Comparison of ENCODE assay signal across 9 mouse cellular contexts in the genomic region with DNA sequence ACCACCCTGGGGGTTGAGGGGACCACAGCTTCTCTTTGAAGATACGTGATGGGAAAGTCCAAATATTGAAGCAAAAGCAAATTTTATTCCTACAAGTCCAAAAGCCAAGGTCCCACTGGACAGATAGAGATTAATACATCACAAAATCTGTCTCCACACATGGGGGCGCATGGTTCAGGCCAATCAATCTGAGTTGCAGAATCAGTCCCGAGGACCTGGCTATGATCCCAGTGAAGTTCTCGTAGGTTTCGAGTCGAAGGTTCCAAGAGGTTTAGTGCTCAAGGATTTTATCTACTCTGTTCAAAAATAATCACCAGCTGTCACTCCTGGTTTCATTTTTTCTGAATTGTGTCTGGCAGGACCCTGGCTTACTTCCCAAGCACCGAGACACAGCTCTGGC. TPM values are rescaled to one million over a fixed set of nuclear protein-coding genes. Genes with fewer than 3 reads are reported as not detected.
A peak's percentile ranks its signal among the peaks of the same experiment; 100 is the strongest.
DNase-seq lines count a peak whose midpoint lies in the region; ATAC-seq and TF ChIP-seq lines count a peak whose summit lies in the region.
"Had no signal": no experiment of that assay in that cellular context is flagged by ENCODE, and none has a peak within 500 bp of the region (broad histone marks: within the 10 kb centered on the region; RNA-seq: fewer than 3 reads in every experiment).

No protein-coding gene starts in this region.

- H3K27me3 ChIP-seq in kidney, embryonic 14.5 days (ENCODE audit: control insufficient read depth, insufficient read depth, low read length), result no peaks in the 10 kb centered on the region
- no peaks in the 10 kb centered on the region for H3K27me3 ChIP-seq in kidney, adult 2 months (replicated peaks; ENCODE audit: control insufficient read depth, insufficient read depth, low read length)
- H3K27me3 ChIP-seq in embryonic facial prominence, embryonic 13.5 days, result peaks cover 23% of the 10 kb centered on the region
- H3K27me3 ChIP-seq in hindbrain, postnatal 0 days (ENCODE audit: insufficient read depth, low read length), result no peaks in the 10 kb centered on the region
- no peaks in the 10 kb centered on the region for H3K27me3 ChIP-seq in midbrain, postnatal 0 days (ENCODE audit: insufficient read depth, low read length)

- DNase-seq in kidney, adult 2 months, result no peak
- DNase-seq in hindbrain, postnatal 0 days (ENCODE audit: low spot score), result no peak
- peak; percentile 19 for DNase-seq in midbrain, postnatal 0 days (ENCODE audit: low spot score)
- DNase-seq in adipocyte (ENCODE audit: low spot score), result no peak
- DNase-seq in cerebellum, adult 8-10 months, result no peak
- no peak for DNase-seq in ovary, postnatal 10 days (ENCODE audit: low spot score)

- H3K9ac ChIP-seq in kidney, embryonic 14.5 days (ENCODE audit: low read depth, low read length), result no peak overlapping the region
- 0 out of 2 replicates have a peak overlapping the region, but pooled peaks have one; percentile 44 for H3K9ac ChIP-seq in embryonic facial prominence, embryonic 13.5 days
- 0 out of 2 replicates have a peak overlapping the region, but pooled peaks have one; percentile 44 for H3K9ac ChIP-seq in hindbrain, postnatal 0 days (replicated peaks; ENCODE audit: low read length)
- H3K9ac ChIP-seq in midbrain, postnatal 0 days (replicated peaks; ENCODE audit: low read length, poor library complexity, severe bottlenecking), result peak overlapping the region; percentile 55; the same call in 1 of the 2 replicates
- H3K9ac ChIP-seq: liver, embryonic 14.5 days had no signal

- TF ChIP-seq POLR2A in kidney, adult 2 months (IDR thresholded peaks at IDR 0.05; ENCODE audit: low read depth, low read length), result no peak

- no peak for TF ChIP-seq CTCF in kidney, adult 2 months (conservative IDR thresholded peaks at IDR 0.05; ENCODE audit: insufficient read depth, insufficient read length, low read depth, low read length)
- no peak for TF ChIP-seq CTCF in hindbrain, postnatal 0 days (IDR thresholded peaks at IDR 0.05; ENCODE audit: low read depth)
- no peak for TF ChIP-seq CTCF in midbrain, postnatal 0 days (IDR thresholded peaks at IDR 0.05)

- no peaks in the 10 kb centered on the region for H3K9me3 ChIP-seq in kidney, embryonic 14.5 days (ENCODE audit: control insufficient read depth, low read length)
- H3K9me3 ChIP-seq in embryonic facial prominence, embryonic 13.5 days, result no peaks in the 10 kb centered on the region
- no peaks in the 10 kb centered on the region for H3K9me3 ChIP-seq in hindbrain, postnatal 0 days (ENCODE audit: low read length)
- no peaks in the 10 kb centered on the region for H3K9me3 ChIP-seq in midbrain, postnatal 0 days (ENCODE audit: low read length)

- 54% methylated on average over 7 of the region's 7 CpGs for WGBS in kidney, embryonic 14.5 days
- 50% methylated on average over 7 of the region's 7 CpGs for WGBS in kidney, adult 2 months
- 48% methylated on average over 7 of the region's 7 CpGs for WGBS in embryonic facial prominence, embryonic 13.5 days
- WGBS in hindbrain, postnatal 0 days, result 32% methylated on average over 7 of the region's 7 CpGs
- WGBS in midbrain, postnatal 0 days, result 27% methylated on average over 7 of the region's 7 CpGs

- no peaks in the 10 kb centered on the region for H3K36me3 ChIP-seq in kidney, embryonic 14.5 days (ENCODE audit: control insufficient read depth, insufficient read depth, low read length)
- no peaks in the 10 kb centered on the region for H3K36me3 ChIP-seq in kidney, adult 2 months (ENCODE audit: control insufficient read depth, insufficient read depth, low read length)
- no peaks in the 10 kb centered on the region for H3K36me3 ChIP-seq in embryonic facial prominence, embryonic 13.5 days
- H3K36me3 ChIP-seq in hindbrain, postnatal 0 days (ENCODE audit: insufficient read depth, low read length), result no peaks in the 10 kb centered on the region
- H3K36me3 ChIP-seq in midbrain, postnatal 0 days (ENCODE audit: insufficient read depth, low read length), result no peaks in the 10 kb centered on the region

- peak overlapping the region; percentile 38 for H3K4me3 ChIP-seq in kidney, embryonic 14.5 days (ENCODE audit: low read length)
- H3K4me3 ChIP-seq in kidney, adult 2 months (ENCODE audit: insufficient read depth, low read depth, low read length), result no peak overlapping the region; the same call in 1 of the 2 replicates
- no peak overlapping the region for H3K4me3 ChIP-seq in embryonic facial prominence, embryonic 13.5 days
- peak overlapping the region; percentile 36; the same call in 1 of the 2 replicates for H3K4me3 ChIP-seq in hindbrain, postnatal 0 days (ENCODE audit: low read length)
- H3K4me3 ChIP-seq in midbrain, postnatal 0 days (ENCODE audit: low read depth, low read length), result peak overlapping the region; percentile 40

- no peak for ATAC-seq in kidney, embryonic 14.5 days (ENCODE audit: low FRiP score, low TSS enrichment)
- no peak for ATAC-seq in embryonic facial prominence, embryonic 13.5 days (ENCODE audit: insufficient number of reproducible peaks, insufficient read depth, low FRiP score, low TSS enrichment, low read depth)
- ATAC-seq in hindbrain, postnatal 0 days, result no peak
- ATAC-seq in midbrain, postnatal 0 days (ENCODE audit: low FRiP score), result no peak

- H3K4me2 ChIP-seq in kidney, embryonic 14.5 days (replicated peaks; ENCODE audit: low read depth, low read length), result peak overlapping the region; percentile 42
- peak overlapping the region; percentile 60 for H3K4me2 ChIP-seq in embryonic facial prominence, embryonic 13.5 days
- peak overlapping the region; percentile 66 for H3K4me2 ChIP-seq in hindbrain, postnatal 0 days (ENCODE audit: low read depth, low read length)
- H3K4me2 ChIP-seq in midbrain, postnatal 0 days (ENCODE audit: low read depth, low read length, poor library complexity, severe bottlenecking), result peak overlapping the region; percentile 64

- no peak overlapping the region for H3K27ac ChIP-seq in kidney, embryonic 14.5 days (ENCODE audit: low read depth, low read length)
- H3K27ac ChIP-seq in kidney, adult 2 months (ENCODE audit: insufficient read depth, low read depth, low read length), result no peak overlapping the region
- no peak overlapping the region for H3K27ac ChIP-seq in embryonic facial prominence, embryonic 13.5 days
- no peak overlapping the region for H3K27ac ChIP-seq in hindbrain, postnatal 0 days
- H3K27ac ChIP-seq in midbrain, postnatal 0 days (ENCODE audit: low read depth, low read length), result peak overlapping the region; percentile 38; the same call in 1 of the 2 replicates
- H3K27ac ChIP-seq: liver, embryonic 14.5 days had no signal

- H3K4me1 ChIP-seq in kidney, embryonic 14.5 days (ENCODE audit: control insufficient read depth, insufficient read depth, low read length), result peaks cover 15% of the 10 kb centered on the region
- H3K4me1 ChIP-seq in kidney, adult 2 months (ENCODE audit: control insufficient read depth, insufficient read depth, low read length), result 0 out of 2 replicates have a peak, but pooled peaks cover 3% of the 10 kb centered on the region
- H3K4me1 ChIP-seq in embryonic facial prominence, embryonic 13.5 days, result peaks cover 33% of the 10 kb centered on the region
- H3K4me1 ChIP-seq in hindbrain, postnatal 0 days (ENCODE audit: insufficient read depth, low read length), result peaks cover 9% of the 10 kb centered on the region; the same call in 1 of the 2 replicates
- peaks cover 4% of the 10 kb centered on the region; the same call in 1 of the 2 replicates for H3K4me1 ChIP-seq in midbrain, postnatal 0 days (ENCODE audit: insufficient read depth, low read length)

RNA-seq across cellular contexts. Expression of gene Vsig8, which starts 4.7 kb away (rescaled TPM):
- 0.19 and 0.54 TPM in 2 replicates for polyA plus RNA-seq in kidney, embryonic 14.5 days (2014; fragmentation: Nextera tagmentation; extraction: Ambion mirVana)
- 0.38 and 0.41 TPM in 2 replicates for polyA plus RNA-seq in kidney, adult 2 months (2012; rRNA removed)
- polyA plus RNA-seq in embryonic facial prominence, embryonic 13.5 days (2015; fragmentation: Nextera tagmentation; extraction: Ambion mirVana), result 0.40 and 0.77 TPM in 2 replicates
- total RNA-seq in hindbrain, postnatal 0 days (2014; rRNA removed), result 1.9 and 2.9 TPM in 2 replicates
- polyA plus RNA-seq in hindbrain, postnatal 0 days (2015; fragmentation: Nextera tagmentation; extraction: Ambion mirVana), result 1.9 and 2.0 TPM in 2 replicates
- total RNA-seq in midbrain, postnatal 0 days (2014; rRNA removed), result 0.11 and 2.3 TPM in 2 replicates
- 1.3 and 2.5 TPM in 2 replicates for polyA plus RNA-seq in midbrain, postnatal 0 days (2015; fragmentation: Nextera tagmentation; extraction: Ambion mirVana)
- polyA plus RNA-seq: liver, embryonic 14.5 days had no signal

RNA-seq across cellular contexts. Expression of gene Cfap45, which starts 30.4 kb away (rescaled TPM):
- 1.0 and 1.2 TPM in 2 replicates for polyA plus RNA-seq in kidney, embryonic 14.5 days (2014; fragmentation: Nextera tagmentation; extraction: Ambion mirVana)
- polyA plus RNA-seq in kidney, adult 2 months (2012; rRNA removed), result 0.33 and 0.79 TPM in 2 replicates
- 2.0 and 2.3 TPM in 2 replicates for polyA plus RNA-seq in embryonic facial prominence, embryonic 13.5 days (2015; fragmentation: Nextera tagmentation; extraction: Ambion mirVana)
- 1.0 and 1.2 TPM in 2 replicates for total RNA-seq in hindbrain, postnatal 0 days (2014; rRNA removed)
- polyA plus RNA-seq in hindbrain, postnatal 0 days (2015; fragmentation: Nextera tagmentation; extraction: Ambion mirVana), result 3.7 and 4.5 TPM in 2 replicates
- 3.1 and 6.3 TPM in 2 replicates for total RNA-seq in midbrain, postnatal 0 days (2014; rRNA removed)
- polyA plus RNA-seq in midbrain, postnatal 0 days (2015; fragmentation: Nextera tagmentation; extraction: Ambion mirVana), result 3.9 and 5.4 TPM in 2 replicates

RNA-seq across cellular contexts. Expression of gene Slamf8, which starts 39.4 kb away (rescaled TPM):
- polyA plus RNA-seq in kidney, embryonic 14.5 days (2014; fragmentation: Nextera tagmentation; extraction: Ambion mirVana), result 0.12 TPM in 1 of 2 replicates, not detected in the other
- polyA plus RNA-seq in kidney, adult 2 months (2012; rRNA removed), result 1.7 and 3.0 TPM in 2 replicates
- polyA plus RNA-seq in embryonic facial prominence, embryonic 13.5 days (2015; fragmentation: Nextera tagmentation; extraction: Ambion mirVana), result 0.17 and 0.26 TPM in 2 replicates
- total RNA-seq in hindbrain, postnatal 0 days (2014; rRNA removed), result 0.11 TPM in 1 of 2 replicates, not detected in the other
- polyA plus RNA-seq in hindbrain, postnatal 0 days (2015; fragmentation: Nextera tagmentation; extraction: Ambion mirVana), result 0.14 TPM in 1 of 2 replicates, not detected in the other
- not detected in 2 replicates for total RNA-seq in midbrain, postnatal 0 days (2014; rRNA removed)
- not detected in 2 replicates for polyA plus RNA-seq in midbrain, postnatal 0 days (2015; fragmentation: Nextera tagmentation; extraction: Ambion mirVana)

RNA-seq across cellular contexts. Expression of gene Tagln2, which starts 51.2 kb away (rescaled TPM):
- polyA plus RNA-seq in kidney, embryonic 14.5 days (2014; fragmentation: Nextera tagmentation; extraction: Ambion mirVana), result 81.0 and 139 TPM in 2 replicates
- polyA plus RNA-seq in kidney, adult 2 months (2012; rRNA removed), result 202 and 286 TPM in 2 replicates
- 133 and 135 TPM in 2 replicates for polyA plus RNA-seq in embryonic facial prominence, embryonic 13.5 days (2015; fragmentation: Nextera tagmentation; extraction: Ambion mirVana)
- total RNA-seq in hindbrain, postnatal 0 days (2014; rRNA removed), result 45.1 and 70.2 TPM in 2 replicates
- 59.2 and 61.6 TPM in 2 replicates for polyA plus RNA-seq in hindbrain, postnatal 0 days (2015; fragmentation: Nextera tagmentation; extraction: Ambion mirVana)
- 36.3 and 41.6 TPM in 2 replicates for total RNA-seq in midbrain, postnatal 0 days (2014; rRNA removed)
- polyA plus RNA-seq in midbrain, postnatal 0 days (2015; fragmentation: Nextera tagmentation; extraction: Ambion mirVana), result 36.7 and 41.8 TPM in 2 replicates

RNA-seq across cellular contexts. Expression of gene Fcrl6, which starts 51.3 kb away (rescaled TPM):
- polyA plus RNA-seq in kidney, embryonic 14.5 days (2014; fragmentation: Nextera tagmentation; extraction: Ambion mirVana), result not detected in 2 replicates
- polyA plus RNA-seq in kidney, adult 2 months (2012; rRNA removed), result not detected in 2 replicates
- polyA plus RNA-seq in embryonic facial prominence, embryonic 13.5 days (2015; fragmentation: Nextera tagmentation; extraction: Ambion mirVana), result 0.74 and 0.88 TPM in 2 replicates
- total RNA-seq in hindbrain, postnatal 0 days (2014; rRNA removed), result 0.18 TPM in 1 of 2 replicates, not detected in the other
- polyA plus RNA-seq in hindbrain, postnatal 0 days (2015; fragmentation: Nextera tagmentation; extraction: Ambion mirVana), result not detected in 2 replicates
- total RNA-seq in midbrain, postnatal 0 days (2014; rRNA removed), result 0.16 TPM in 1 of 2 replicates, not detected in the other
- polyA plus RNA-seq in midbrain, postnatal 0 days (2015; fragmentation: Nextera tagmentation; extraction: Ambion mirVana), result 0.10 and 0.11 TPM in 2 replicates
- polyA plus RNA-seq: liver, embryonic 14.5 days had no signal

Comparison
In these comparisons a context has a peak if more than half of its experiments do, and no peak if none do; other contexts are left out.
1. H3K4me3 ChIP-seq: peak in kidney, embryonic 14.5 days (single experiment), hindbrain, postnatal 0 days (single experiment) and midbrain, postnatal 0 days (single experiment); none in kidney, adult 2 months (single experiment) and embryonic facial prominence, embryonic 13.5 days (single experiment).
2. Peak in every context shown above with its lines, with median percentiles within 50 percentile points of each other: H3K4me2 ChIP-seq.